Mouse (Mus musculus) neural tube, embryonic 11.5 days (tissue): Measurements from ENCODE around the gene Tead4. TPM values are rescaled to one million over a fixed set of nuclear protein-coding genes. Genes with fewer than 3 reads are reported as not detected.
A peak's percentile ranks its signal among the peaks of the same experiment; 100 is the strongest.
"Not testable (repeated sequence)": the region's sequence is repeated elsewhere in the genome, so short reads cannot be mapped to it uniquely, and the experiment has no call there.

ENCODE experiments used
- ATAC-seq: fragments of 200-750 bp; cut with Nextera tagmentation; 2 replicates; pipeline ENCODE4 v1.8.0; 2017; ENCODE audit warnings: moderate number of reproducible peaks, mild to moderate bottlenecking, moderate TSS enrichment, moderate library complexity; ENCODE audit not compliant: insufficient read depth, low FRiP score, low TSS enrichment
- DNase-seq: peaks from one replicate; pipeline ENCODE4 v3.0.0-alpha.2; 2015; ENCODE audit warnings: low spot score
- H3K27ac ChIP-seq: fragments of 300-500 bp; sonication (generic); 2 replicates; pipeline ENCODE4 v1.5.1; 2014; ENCODE audit warnings: low read depth, mild to moderate bottlenecking, low read length
- H3K27me3 ChIP-seq: fragments of 300-500 bp; sonication (generic); 2 replicates; pipeline ENCODE4 v1.6.1; 2014; ENCODE audit warnings: mild to moderate bottlenecking, low read length, mixed read lengths; ENCODE audit not compliant: control insufficient read depth, insufficient read depth
- H3K36me3 ChIP-seq: fragments of 300-500 bp; sonication (generic); 2 replicates; pipeline ENCODE4 v1.6.1; 2014; ENCODE audit warnings: mild to moderate bottlenecking, low read length, moderate library complexity, mixed read lengths; ENCODE audit not compliant: control insufficient read depth, insufficient read depth
- H3K4me1 ChIP-seq: fragments of 300-500 bp; sonication (generic); 2 replicates; pipeline ENCODE4 v1.6.1; 2014; ENCODE audit warnings: low read length, mixed read lengths; ENCODE audit not compliant: control insufficient read depth, insufficient read depth
- H3K4me2 ChIP-seq: fragments of 300-500 bp; sonication (generic); 2 replicates; pipeline ENCODE4 v1.6.1; 2014; ENCODE audit warnings: low read depth, mild to moderate bottlenecking, moderate library complexity
- H3K4me3 ChIP-seq: fragments of 300-500 bp; sonication (generic); 2 replicates; pipeline ENCODE4 v1.5.1; 2014; ENCODE audit warnings: low read depth, low read length
- H3K9ac ChIP-seq: fragments of 300-500 bp; sonication (generic); 2 replicates; pipeline ENCODE4 v1.6.1; 2014; ENCODE audit warnings: mild to moderate bottlenecking, low read length
- H3K9me3 ChIP-seq: fragments of 300-500 bp; sonication (generic); 2 replicates; pipeline ENCODE4 v1.6.1; 2016; ENCODE audit warnings: low read length; ENCODE audit not compliant: control insufficient read depth
- WGBS: fragments of 180-500 bp; shearing (Covaris S2); extraction: QIAGEN DNeasy Blood & Tissue Kit; methylation state at CpG from one replicate; pipeline ENCODE4 v1.1.7; 2014; 5-methylcytosine and 5-hydroxymethylcytosine counted together
- polyA plus RNA-seq: library from polyadenylated mRNA; unstranded; fragments of >200 nt; fragmentation: Nextera tagmentation; extraction: Ambion mirVana; gene quantifications from 2 replicates; pipeline ENCODE4 v1.2.1, GENCODE M21; 2014

Tead4 gene
- polyA plus RNA-seq, 1 experiment from 2014 or later: 1.9 TPM

DNA sequence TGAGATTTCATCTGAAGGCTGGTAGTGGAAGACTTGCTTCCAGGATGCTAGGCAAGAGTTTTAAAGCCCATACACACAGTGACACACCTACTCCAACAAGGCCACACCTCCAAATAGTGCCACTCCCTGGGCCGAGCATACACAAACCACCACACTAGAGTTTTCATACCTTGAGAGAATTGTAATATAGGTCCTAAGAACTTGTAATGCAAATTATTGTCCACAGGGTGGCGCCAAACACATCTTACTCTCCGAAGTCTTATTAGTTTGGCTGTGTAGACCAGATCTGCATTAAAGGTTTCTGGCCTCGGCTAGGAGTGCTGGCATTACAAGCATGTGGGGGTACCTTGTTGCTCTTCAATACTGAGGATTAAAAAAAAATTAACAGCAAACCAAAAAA is 17.7 kb upstream of the Tead4 start:
- ATAC-seq (peak; percentile 27; the same call in 1 of the 2 replicates), DNase-seq (peak; percentile 69)
- H3K36me3 ChIP-seq: peaks cover 9% of the 10 kb centered on the region
- no peak overlapping the region for H3K9ac ChIP-seq
- 18% methylated on average over 4 of the region's 4 CpGs for WGBS
- H3K4me2 ChIP-seq: no peak overlapping the region
- H3K27me3 ChIP-seq: no peaks in the 10 kb centered on the region
- no peak overlapping the region for H3K27ac ChIP-seq
- no peaks in the 10 kb centered on the region for H3K4me1 ChIP-seq
- no peak overlapping the region for H3K4me3 ChIP-seq
- no peaks in the 10 kb centered on the region for H3K9me3 ChIP-seq

DNA sequence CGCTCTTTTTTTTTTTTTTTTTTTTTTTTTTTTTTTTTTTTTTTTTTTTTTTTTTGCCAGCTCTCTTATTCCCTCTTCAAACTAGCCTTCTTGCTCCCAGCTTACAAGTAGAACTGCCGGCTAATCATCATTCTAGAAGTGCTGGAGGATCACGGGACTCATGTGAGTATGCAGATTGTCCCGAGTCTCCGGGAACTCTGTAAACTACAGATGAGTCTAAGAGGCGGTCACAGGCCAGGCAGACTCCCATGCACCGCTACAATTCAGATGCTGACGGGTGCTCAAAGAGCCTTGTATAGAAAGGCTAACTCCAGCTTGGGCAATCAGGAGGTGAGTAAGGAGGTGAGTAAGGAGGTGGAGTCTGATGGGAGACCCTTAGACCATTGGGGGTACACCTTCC is 15.0 kb upstream of the Tead4 start:
- no peak overlapping the region for H3K4me2 ChIP-seq
- H3K27me3 ChIP-seq: no peaks in the 10 kb centered on the region

DNA sequence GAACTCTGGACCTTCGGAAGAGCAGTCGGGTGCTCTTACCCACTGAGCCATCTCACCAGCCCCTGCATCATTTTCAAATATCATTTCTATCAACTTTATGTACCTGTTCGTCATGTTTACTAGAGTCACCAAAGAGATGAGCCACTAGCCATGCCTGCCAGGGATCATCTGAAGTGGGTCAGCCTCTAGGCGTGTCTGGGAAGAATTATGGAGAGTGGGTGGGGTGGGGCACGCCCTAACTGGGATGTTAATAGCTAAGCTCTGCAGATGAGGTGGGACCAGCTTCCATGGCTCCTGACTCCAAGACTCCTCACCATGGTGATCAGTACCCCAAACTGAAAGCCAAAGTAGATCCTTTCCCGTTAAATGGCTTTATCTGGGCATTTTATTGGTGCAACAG is 14.2 kb upstream of the Tead4 start:
- Histone ChIP-seq H3K4me3 (no peak overlapping the region), H3K9ac (no peak overlapping the region), H3K27me3 (no peaks in the 10 kb centered on the region), H3K36me3 (no peaks in the 10 kb centered on the region), H3K4me2 (no peak overlapping the region), H3K9me3 (no peaks in the 10 kb centered on the region), H3K27ac (no peak overlapping the region), H3K4me1 (no peaks in the 10 kb centered on the region)
- ATAC-seq (no peak), DNase-seq (no peak)
- WGBS: 90% methylated on average over 6 of the region's 6 CpGs

More for the DNA sequence above, 15.0 kb upstream of the Tead4 start:
- no peak for DNase-seq
- no peak for ATAC-seq
- Histone ChIP-seq H3K4me3 (no peak overlapping the region), H3K9me3 (no peaks in the 10 kb centered on the region), H3K4me1 (no peaks in the 10 kb centered on the region), H3K36me3 (no peaks in the 10 kb centered on the region), H3K27ac (no peak overlapping the region), H3K9ac (no peak overlapping the region)
- WGBS: 77% methylated on average over 8 of the region's 8 CpGs

GRCm38 (mm10) chr6:128308311-128308710 is 7.7 kb upstream of the Tead4 start:
- WGBS: 28% methylated on average over 4 of the region's 4 CpGs
- no peak overlapping the region for H3K4me2 ChIP-seq
- ATAC-seq (peak; percentile 23; the same call in 1 of the 2 replicates), DNase-seq (peak; percentile 84)
- no peak overlapping the region for H3K4me3 ChIP-seq
- no peaks in the 10 kb centered on the region for H3K36me3 ChIP-seq
- no peaks in the 10 kb centered on the region for H3K4me1 ChIP-seq
- H3K27me3 ChIP-seq: no peaks in the 10 kb centered on the region
- no peak overlapping the region for H3K27ac ChIP-seq
- no peak overlapping the region for H3K9ac ChIP-seq
- no peaks in the 10 kb centered on the region for H3K9me3 ChIP-seq

DNA sequence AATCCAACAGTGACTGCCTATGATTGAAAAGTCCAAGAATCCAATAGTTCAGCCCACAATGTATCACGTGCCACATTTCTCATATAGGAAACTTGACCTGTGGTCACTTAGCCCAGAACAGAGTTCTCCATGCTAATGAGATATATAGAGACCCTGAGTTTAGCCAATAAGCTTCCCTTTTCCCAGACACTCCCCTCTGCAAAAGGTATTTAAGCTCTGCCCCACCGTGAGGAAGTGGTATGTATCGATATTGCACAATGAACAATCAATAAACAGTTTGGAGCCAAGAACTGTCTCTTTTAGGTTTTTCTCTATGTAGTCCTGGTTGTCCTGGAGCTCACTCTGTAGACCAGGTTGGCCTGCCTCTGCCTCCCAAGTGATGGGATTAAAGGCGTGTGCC is 4.2 kb upstream of the Tead4 start:
- Histone ChIP-seq H3K4me3 (no peak overlapping the region), H3K27me3 (peaks cover 17% of the 10 kb centered on the region), H3K36me3 (no peaks in the 10 kb centered on the region), H3K9me3 (0 out of 2 replicates have a peak, but pooled peaks cover 3% of the 10 kb centered on the region), H3K9ac (no peak overlapping the region), H3K4me2 (no peak overlapping the region), H3K4me1 (0 out of 2 replicates have a peak, but pooled peaks cover under 1% of the 10 kb centered on the region), H3K27ac (no peak overlapping the region)
- no peak for ATAC-seq
- DNase-seq: no peak
- 80% methylated on average over 4 of the region's 4 CpGs for WGBS

- WGBS: 78% methylated on average over 3 of the region's 3 CpGs
- H3K4me2 ChIP-seq, H3K9ac ChIP-seq, H3K4me1 ChIP-seq, H3K9me3 ChIP-seq, H3K4me3 ChIP-seq, H3K27ac ChIP-seq, H3K36me3 ChIP-seq, ATAC-seq, DNase-seq: not testable (repeated sequence)
- H3K27me3 ChIP-seq: peaks cover 32% of the 10 kb centered on the region
Observed at GRCm38 (mm10) chr6:128302640-128303039, 2.0 kb upstream of the Tead4 start.

DNA sequence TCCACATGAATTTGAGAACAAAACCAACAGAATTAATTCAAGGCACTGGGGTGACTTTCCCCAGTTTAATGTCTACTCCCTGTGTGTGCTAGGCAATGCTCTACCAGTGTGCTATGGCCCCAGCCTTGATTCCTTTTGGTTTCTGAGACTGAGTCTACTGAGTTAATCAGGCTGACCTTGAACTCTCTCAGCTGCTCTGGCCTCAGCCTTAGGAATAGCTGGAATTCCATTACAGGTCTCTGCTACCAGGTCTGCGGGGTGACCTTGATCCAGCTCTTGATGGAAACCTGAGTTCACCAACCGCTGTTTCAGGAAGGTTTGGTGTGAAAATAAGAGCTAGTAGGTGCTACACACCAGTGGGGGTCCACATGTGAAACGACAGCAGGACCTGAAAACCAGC is 1.3 kb upstream of the Tead4 start:
- Histone ChIP-seq H3K9ac (no peak overlapping the region), H3K4me1 (peaks cover 7% of the 10 kb centered on the region; the same call in 1 of the 2 replicates), H3K9me3 (0 out of 2 replicates have a peak, but pooled peaks cover 3% of the 10 kb centered on the region), H3K4me2 (no peak overlapping the region), H3K4me3 (no peak overlapping the region), H3K27ac (no peak overlapping the region), H3K27me3 (peaks cover 34% of the 10 kb centered on the region), H3K36me3 (no peaks in the 10 kb centered on the region)
- ATAC-seq (no peak), DNase-seq (peak; percentile 6)
- WGBS: 83% methylated on average over 3 of the region's 3 CpGs

DNA sequence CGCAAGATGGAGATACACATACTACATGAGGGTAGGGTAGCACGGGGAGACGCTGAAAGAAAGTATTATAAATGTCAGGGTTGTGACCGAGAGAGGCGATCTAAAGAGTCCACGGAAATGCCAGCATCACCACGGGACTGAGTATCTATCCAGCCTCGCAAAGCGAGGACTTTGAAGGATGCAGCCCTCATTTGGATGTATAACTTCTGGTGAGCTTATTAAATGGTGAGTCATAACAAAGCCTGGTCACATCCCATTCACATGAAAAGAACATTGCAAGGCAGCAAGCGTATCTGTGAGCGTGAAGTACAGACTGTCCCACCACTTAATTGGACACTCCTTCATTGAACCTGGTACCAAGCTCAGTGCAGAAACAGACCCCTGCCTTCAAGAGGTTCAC is 835 bp upstream of the Tead4 start:
- Histone ChIP-seq H3K36me3 (no peaks in the 10 kb centered on the region), H3K9me3 (0 out of 2 replicates have a peak, but pooled peaks cover 3% of the 10 kb centered on the region), H3K4me1 (peaks cover 7% of the 10 kb centered on the region; the same call in 1 of the 2 replicates), H3K4me2 (no peak overlapping the region), H3K9ac (no peak overlapping the region), H3K27ac (no peak overlapping the region), H3K27me3 (peaks cover 34% of the 10 kb centered on the region), H3K4me3 (no peak overlapping the region)
- 49% methylated on average over 11 of the region's 11 CpGs for WGBS
- no peak for DNase-seq
- no peak for ATAC-seq

- Histone ChIP-seq H3K4me3 (peak overlapping the region; percentile 68), H3K27me3 (peaks cover 34% of the 10 kb centered on the region), H3K4me1 (peaks cover 7% of the 10 kb centered on the region; the same call in 1 of the 2 replicates), H3K9me3 (0 out of 2 replicates have a peak, but pooled peaks cover 3% of the 10 kb centered on the region), H3K27ac (no peak overlapping the region), H3K9ac (peak overlapping the region; percentile 60), H3K36me3 (no peaks in the 10 kb centered on the region), H3K4me2 (peak overlapping the region; percentile 100)
- WGBS: 1% methylated on average over 25 of the region's 25 CpGs
- ATAC-seq (no peak), DNase-seq (peak; percentile 40)
Observed at GRCm38 (mm10) chr6:128299292-128300133, 1.1 kb downstream of the Tead4 start.
